Mouse (Mus musculus): ENCODE measurements at regions not wholly inside any gene's neighbourhood (a gene's known extent, or its start where the extent isn't known, plus 50 kb on each side); places are given as distances from the start of the nearest gene placed in this dataset.
"Not testable (repeated sequence)": the region's sequence is repeated elsewhere in the genome, so short reads cannot be mapped to it uniquely, and the experiment has no call there.

DNA sequence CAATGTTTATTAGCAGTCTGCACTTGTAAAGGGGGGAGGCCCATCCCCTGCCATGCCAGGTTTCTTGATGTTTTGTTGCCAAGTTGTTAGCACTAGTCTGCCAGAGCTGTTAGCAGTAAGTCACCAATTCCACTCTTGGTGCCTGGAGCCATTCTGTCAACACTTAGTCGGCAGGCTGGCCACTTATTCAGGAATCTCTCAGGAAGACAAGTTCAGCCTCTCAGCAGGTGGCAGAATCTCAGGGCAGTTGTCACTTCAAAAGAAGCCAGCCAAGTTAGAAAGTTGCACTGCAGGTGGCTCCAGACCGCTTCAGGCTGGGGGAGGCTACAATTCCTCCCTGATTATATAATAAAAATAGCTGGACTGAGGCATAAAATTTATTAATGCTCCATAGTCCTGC, 424.2 kb downstream of the Cdh10 start:
- not testable (repeated sequence) for DNase-seq (ENCODE audit: low spot score in 2 of 2)

DNA sequence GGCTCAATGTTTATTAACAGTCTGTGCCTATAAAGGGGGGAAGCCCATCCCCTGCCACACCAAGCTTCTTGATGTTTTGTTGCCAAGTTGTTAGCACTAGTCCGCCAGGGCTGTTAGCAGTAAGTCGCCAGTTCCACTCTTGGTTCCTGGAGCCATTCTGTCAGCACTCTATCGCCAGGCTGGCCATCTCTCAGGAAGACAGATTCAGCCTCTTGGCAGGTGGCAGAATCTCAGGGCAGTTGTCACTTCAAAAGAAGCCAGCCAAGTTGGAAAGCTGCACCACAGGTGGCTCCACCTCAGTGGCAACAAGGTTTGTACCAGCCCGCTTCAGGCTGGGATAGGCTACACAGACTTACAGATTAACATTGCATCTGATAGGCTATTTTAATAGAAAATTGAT, 428.7 kb downstream of the Cdh10 start:
- DNase-seq (ENCODE audit: low spot score in 2 of 2): no peak

DNA sequence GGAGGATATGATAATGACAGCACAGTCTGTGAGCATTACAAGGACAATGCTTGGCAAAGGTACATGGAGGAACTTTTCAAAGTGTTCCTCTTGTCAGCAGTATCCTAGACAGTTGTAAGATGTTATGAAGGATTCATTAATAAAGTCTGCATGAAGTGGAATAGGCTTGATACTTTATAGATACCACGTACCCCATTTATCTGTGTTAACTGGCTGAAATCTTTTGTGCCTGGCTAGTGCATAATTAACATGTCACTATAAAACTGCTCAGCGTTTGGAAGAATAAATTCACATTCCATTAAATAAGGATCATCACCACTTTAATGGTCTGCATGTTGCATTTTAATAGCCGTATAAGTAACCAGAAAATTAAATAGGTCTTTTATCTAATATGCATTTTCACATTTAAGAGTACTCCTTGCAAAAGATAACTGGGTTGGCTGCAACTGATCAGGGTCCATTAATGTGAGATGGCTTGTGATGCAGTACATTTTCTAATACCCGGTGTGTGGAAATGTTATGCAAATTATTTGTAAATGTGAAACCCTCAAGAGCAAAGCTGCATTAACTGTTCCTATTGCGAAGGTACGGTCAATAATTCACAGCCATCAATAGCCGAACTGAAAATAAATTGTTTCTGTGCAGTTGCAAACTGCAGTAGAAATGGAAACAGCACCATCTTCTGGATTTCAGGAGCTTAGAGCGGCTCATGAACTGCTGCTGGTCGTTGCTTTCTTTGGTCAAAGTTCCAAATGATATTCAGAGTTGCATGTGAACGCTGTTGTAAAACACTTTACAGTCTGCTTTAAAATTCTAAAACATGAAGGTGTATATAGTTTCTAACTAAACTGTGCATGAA, 457.4 kb downstream of the Cdh10 start:
- DNase-seq (ENCODE audit: low spot score in 2 of 2): peak in 1 of 2 experiments; percentile 8

DNA sequence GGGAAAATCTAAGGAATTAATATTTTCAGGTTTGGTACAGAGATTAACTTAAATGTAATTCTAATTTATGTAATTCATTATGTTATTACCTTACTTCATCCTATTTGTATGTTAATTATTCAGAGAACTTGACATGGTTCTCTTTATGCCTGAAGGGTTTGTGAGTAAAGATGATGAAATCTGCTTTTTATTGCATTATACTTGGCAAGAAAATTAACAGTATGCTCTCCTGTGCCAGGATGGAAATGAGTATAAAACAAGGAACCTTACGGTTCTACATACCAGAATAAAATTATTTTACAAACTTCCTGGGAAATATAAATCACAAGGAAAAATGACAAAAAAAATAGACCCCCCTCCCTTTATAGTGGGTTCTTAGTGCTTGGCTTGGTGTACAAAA, 497.6 kb downstream of the Cdh10 start:
- no peak for DNase-seq (ENCODE audit: low spot score in 2 of 2)

DNA sequence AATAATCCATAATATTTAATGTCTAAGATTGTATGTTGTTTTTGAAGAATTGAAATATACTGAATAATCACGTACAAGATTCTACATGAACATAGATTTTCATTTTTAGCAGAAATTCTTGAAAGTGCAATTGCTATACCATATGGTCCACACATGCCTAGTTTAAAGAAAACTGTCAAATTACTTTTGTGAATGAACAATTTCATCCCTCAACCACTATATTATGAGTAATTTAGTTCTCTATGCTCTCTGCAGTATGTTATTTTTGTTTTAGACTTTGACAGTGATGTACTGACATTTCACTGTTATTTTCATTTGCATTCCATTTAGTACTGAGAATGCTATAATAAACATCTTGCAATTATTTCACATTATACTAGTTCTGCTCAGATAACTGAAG, 537.6 kb downstream of the Cdh10 start:
- DNase-seq (ENCODE audit: low spot score in 2 of 2): no peak

DNA sequence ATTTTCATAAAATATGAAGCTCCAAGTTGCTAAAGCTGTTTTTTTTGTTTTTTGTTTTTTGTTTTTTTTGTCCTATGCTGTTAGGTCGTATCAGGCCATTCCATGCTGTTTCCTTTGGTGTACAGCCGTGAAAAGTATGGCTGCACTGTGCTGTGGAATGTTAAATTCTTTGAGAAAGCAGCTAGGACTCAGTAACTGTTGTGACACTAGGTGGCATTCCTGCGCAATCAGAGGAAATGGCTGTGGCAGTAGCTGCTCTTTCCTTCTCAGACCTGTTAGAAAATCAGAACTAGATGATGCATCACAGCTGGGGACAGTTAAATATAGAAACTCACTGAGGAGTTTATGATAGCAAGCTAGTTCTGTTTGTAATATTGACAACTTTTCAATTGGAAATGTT, 541.9 kb downstream of the Cdh10 start:
- DNase-seq (ENCODE audit: low spot score in 2 of 2): no peak

DNA sequence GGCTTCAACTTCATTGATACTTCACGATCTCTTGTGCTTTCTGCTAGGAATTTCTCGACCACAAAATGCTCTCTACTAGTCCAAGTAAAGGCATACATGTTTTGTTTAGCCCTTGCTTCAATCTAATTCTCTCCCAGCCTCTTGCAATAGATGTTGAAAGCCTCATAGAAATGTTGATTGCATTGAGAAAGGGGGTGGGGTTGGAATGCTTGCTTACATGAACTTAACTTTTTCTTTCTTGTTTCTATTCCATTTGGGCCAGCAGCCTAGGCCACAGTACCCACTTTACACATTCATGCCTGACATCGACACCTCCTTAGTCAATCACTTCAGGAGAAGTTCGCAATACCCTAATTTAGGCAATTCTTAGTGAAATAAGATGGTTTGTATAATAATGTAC, 571.2 kb downstream of the Cdh10 start:
- DNase-seq (ENCODE audit: low spot score in 2 of 2): no peak

DNA sequence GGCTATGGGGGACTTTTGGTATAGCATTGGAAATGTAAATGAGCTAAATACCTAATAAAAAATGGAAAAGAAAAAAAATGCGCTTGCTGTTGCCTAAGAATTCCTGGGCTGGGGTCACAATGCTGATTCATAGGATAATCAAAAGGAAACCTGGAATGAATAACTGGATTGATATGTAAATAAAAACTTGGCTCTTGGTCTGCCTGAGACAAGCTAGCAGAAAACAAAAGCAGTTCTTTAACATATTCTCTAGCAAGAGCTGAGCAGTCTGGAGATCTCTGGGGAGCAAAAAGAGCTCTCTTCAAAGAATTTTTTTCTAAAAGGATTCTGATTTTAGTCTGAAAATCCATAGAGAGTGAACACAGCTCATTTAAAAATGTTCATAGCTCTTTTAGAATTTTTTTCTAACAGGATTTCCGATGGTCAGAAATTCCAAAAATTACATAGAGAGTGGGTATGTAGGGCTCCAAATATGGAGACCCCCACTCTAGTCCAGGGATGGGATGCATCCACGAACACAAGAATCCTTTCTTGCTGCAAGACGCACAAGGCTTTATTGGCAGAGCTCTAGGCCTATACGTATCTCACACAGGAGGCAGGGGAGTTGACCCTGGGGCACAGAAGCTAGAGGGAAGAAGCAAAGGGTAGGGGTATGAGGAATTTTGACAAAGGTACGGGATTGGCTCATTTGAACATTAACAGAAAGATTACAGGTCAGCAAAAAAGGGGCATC, 572.7 kb downstream of the Cdh10 start:
- DNase-seq (ENCODE audit: low spot score in 2 of 2): no peak

DNA sequence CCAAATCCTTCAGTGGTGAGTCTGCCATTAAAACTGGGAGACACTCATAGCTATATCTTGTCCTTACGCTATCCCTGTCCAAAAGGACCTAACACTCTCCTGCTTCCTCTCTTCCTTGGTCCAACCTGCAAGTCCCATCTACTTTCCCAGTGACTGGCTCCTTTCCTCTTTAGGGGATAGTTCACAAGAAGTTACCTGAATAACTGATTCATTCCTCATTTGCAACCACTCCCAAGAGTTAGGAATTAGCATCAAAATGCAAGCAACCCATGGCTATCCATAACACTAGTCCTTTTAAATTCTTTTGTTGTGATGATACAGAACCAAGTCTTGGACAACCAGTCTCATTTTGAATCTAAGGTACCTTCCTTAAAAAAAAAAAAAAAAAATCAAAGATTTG, 576.9 kb downstream of the Cdh10 start:
- DNase-seq (ENCODE audit: low spot score in 2 of 2): no peak
